Mouse (Mus musculus) heart, postnatal 0 days (tissue): ENCODE data around the gene Ppp1r14c. TPM values are rescaled to one million over a fixed set of nuclear protein-coding genes. Genes with fewer than 3 reads are reported as not detected.

Experiments used
- ATAC-seq: fragments of 200-750 bp; cut with Nextera tagmentation; 2 replicates; pipeline ENCODE4 v1.8.0; 2017; ENCODE audit warnings: low read depth, moderate number of reproducible peaks, moderate library complexity; ENCODE audit not compliant: insufficient read depth
- DNase-seq: peaks from one replicate; pipeline ENCODE4 v3.0.0-alpha.2; 2016; ENCODE audit warnings: low spot score
- H3K27ac ChIP-seq: fragments of 300-500 bp; sonication (generic); 2 replicates; pipeline ENCODE4 v1.5.1; 2014; ENCODE audit warnings: low read depth, mild to moderate bottlenecking
- H3K27me3 ChIP-seq: fragments of 300-500 bp; sonication (generic); 2 replicates; pipeline ENCODE4 v1.6.1; 2014; ENCODE audit warnings: low read length, mixed read lengths; ENCODE audit not compliant: control insufficient read depth, insufficient read depth
- H3K36me3 ChIP-seq: fragments of 300-500 bp; sonication (generic); replicated peaks from 2 replicates; pipeline ENCODE4 v1.6.1; 2014; ENCODE audit warnings: low read length, mixed read lengths; ENCODE audit not compliant: control insufficient read depth, insufficient read depth
- H3K4me1 ChIP-seq: fragments of 300-500 bp; sonication (generic); 2 replicates; pipeline ENCODE4 v1.6.1; 2014; ENCODE audit warnings: antibody characterized with exemption; ENCODE audit not compliant: control insufficient read depth, insufficient read depth
- H3K4me2 ChIP-seq: fragments of 300-500 bp; sonication (generic); 2 replicates; pipeline ENCODE4 v1.6.1; 2014; ENCODE audit warnings: low read depth, mild to moderate bottlenecking, low read length, moderate library complexity
- H3K4me3 ChIP-seq: fragments of 300-500 bp; sonication (generic); 2 replicates; pipeline ENCODE4 v1.5.1; 2014; ENCODE audit warnings: low read depth, low read length
- H3K9ac ChIP-seq: fragments of 300-500 bp; sonication (generic); replicated peaks from 2 replicates; pipeline ENCODE4 v1.6.1; 2014; ENCODE audit warnings: low read depth, low read length, mixed read lengths
- H3K9me3 ChIP-seq: fragments of 300-500 bp; sonication (generic); replicated peaks from 2 replicates; pipeline ENCODE4 v1.6.1; 2016; ENCODE audit warnings: low read length; ENCODE audit not compliant: control insufficient read depth
- CTCF ChIP-seq: IDR thresholded peaks from 2 replicates; pipeline ENCODE4 v1.5.1; 2016; ENCODE audit warnings: antibody characterized with exemption, control low read depth, low read depth
- EP300 ChIP-seq: IDR thresholded peaks from 2 replicates; pipeline ENCODE4 v1.6.1; 2016; ENCODE audit warnings: antibody characterized with exemption, low read depth
- WGBS: fragments of 180-500 bp; shearing (Covaris S2); extraction: QIAGEN DNeasy Blood & Tissue Kit; methylation state at CpG from one replicate; pipeline ENCODE4 v1.1.7; 2014; 5-methylcytosine and 5-hydroxymethylcytosine counted together
- polyA plus RNA-seq: library from polyadenylated mRNA; unstranded; fragments of >200 nt; fragmentation: Nextera tagmentation; extraction: Ambion mirVana; gene quantifications from 2 replicates; pipeline ENCODE4 v1.2.1, GENCODE M21; 2015
- total RNA-seq: library from RNA; depleted of rRNA; stranded (reverse); fragments of >200 nt; gene quantifications from 2 replicates; pipeline ENCODE4 v1.2.3, GENCODE M21; 2014; ENCODE audit warnings: low replicate concordance

Gene Ppp1r14c
- total and polyA plus RNA-seq, 2 experiments from 2014 or later = 269 to 325 TPM

GRCm38 (mm10) chr10:3451930-3452329, 86.1 kb downstream of the Ppp1r14c start:
- Histone ChIP-seq H3K9me3 (no peaks in the 10 kb centered on the region), H3K4me2 (no peak overlapping the region), H3K27me3 (no peaks in the 10 kb centered on the region), H3K4me3 (no peak overlapping the region), H3K27ac (no peak overlapping the region), H3K36me3 (no peaks in the 10 kb centered on the region), H3K4me1 (peaks cover 11% of the 10 kb centered on the region), H3K9ac (no peak overlapping the region)
- TF ChIP-seq CTCF (no peak), EP300 (no peak)
- 86% methylated on average over 4 of the region's 4 CpGs for WGBS
- DNase-seq (no peak), ATAC-seq (no peak)

GRCm38 (mm10) chr10:3452822-3453475, 87.1 kb downstream of the Ppp1r14c start:
- no peak overlapping the region for H3K4me3 ChIP-seq
- 71% methylated on average over 3 of the region's 3 CpGs for WGBS
- no peaks in the 10 kb centered on the region for H3K36me3 ChIP-seq
- H3K4me1 ChIP-seq = peaks cover 11% of the 10 kb centered on the region
- no peaks in the 10 kb centered on the region for H3K27me3 ChIP-seq
- no peaks in the 10 kb centered on the region for H3K9me3 ChIP-seq
- no peak overlapping the region for H3K4me2 ChIP-seq
- TF ChIP-seq EP300 = no peak
- TF ChIP-seq CTCF = no peak
- no peak for ATAC-seq
- H3K27ac ChIP-seq = no peak overlapping the region
- no peak overlapping the region for H3K9ac ChIP-seq
- DNase-seq = no peak

GRCm38 (mm10) chr10:3458686-3459085, 92.8 kb downstream of the Ppp1r14c start:
- Histone ChIP-seq H3K4me2 (no peak overlapping the region), H3K4me3 (no peak overlapping the region), H3K27me3 (no peaks in the 10 kb centered on the region), H3K4me1 (0 out of 2 replicates have a peak, but pooled peaks cover 8% of the 10 kb centered on the region), H3K9me3 (no peaks in the 10 kb centered on the region), H3K27ac (no peak overlapping the region), H3K9ac (no peak overlapping the region), H3K36me3 (no peaks in the 10 kb centered on the region; the same call in 1 of the 2 replicates)
- TF ChIP-seq EP300 = no peak
- WGBS = 95% methylated on average over 1 of the region's 1 CpGs
- no peak for DNase-seq
- no peak for ATAC-seq

- ATAC-seq = no peak
- no peak overlapping the region for H3K27ac ChIP-seq
Measured at GRCm38 (mm10) chr10:3460841-3461240, 95.0 kb downstream of the Ppp1r14c start.

GRCm38 (mm10) chr10:3466135-3466626, 100.3 kb downstream of the Ppp1r14c start:
- WGBS = 77% methylated on average over 4 of the region's 4 CpGs
- no peaks in the 10 kb centered on the region for H3K9me3 ChIP-seq
- no peaks in the 10 kb centered on the region for H3K27me3 ChIP-seq

More at GRCm38 (mm10) chr10:3460841-3461240, 95.0 kb downstream of the Ppp1r14c start:
- 0 out of 2 replicates have a peak, but pooled peaks cover 8% of the 10 kb centered on the region for H3K4me1 ChIP-seq
- 71% methylated on average over 1 of the region's 1 CpGs for WGBS
- no peak overlapping the region for H3K4me2 ChIP-seq
- peaks cover 2% of the 10 kb centered on the region; the same call in 1 of the 2 replicates for H3K36me3 ChIP-seq
- TF ChIP-seq EP300 (no peak), CTCF (no peak)
- H3K4me3 ChIP-seq = no peak overlapping the region
- H3K9me3 ChIP-seq = no peaks in the 10 kb centered on the region
- H3K9ac ChIP-seq = no peak overlapping the region
- H3K27me3 ChIP-seq = no peaks in the 10 kb centered on the region
- DNase-seq = no peak

GRCm38 (mm10) chr10:3468590-3468989, 102.7 kb downstream of the Ppp1r14c start:
- no peak for TF ChIP-seq CTCF
- TF ChIP-seq EP300 = no peak
- ATAC-seq (no peak), DNase-seq (no peak)
- H3K4me2 ChIP-seq = no peak overlapping the region
- no peaks in the 10 kb centered on the region for H3K4me1 ChIP-seq
- no peaks in the 10 kb centered on the region for H3K9me3 ChIP-seq
- peaks cover 4% of the 10 kb centered on the region; the same call in 1 of the 2 replicates for H3K36me3 ChIP-seq
- H3K9ac ChIP-seq = no peak overlapping the region
- no peak overlapping the region for H3K27ac ChIP-seq
- no peaks in the 10 kb centered on the region for H3K27me3 ChIP-seq
- H3K4me3 ChIP-seq = no peak overlapping the region
- 85% methylated on average over 4 of the region's 4 CpGs for WGBS

More at GRCm38 (mm10) chr10:3466135-3466626, 100.3 kb downstream of the Ppp1r14c start:
- no peak for ATAC-seq
- H3K27ac ChIP-seq = no peak overlapping the region
- no peak overlapping the region for H3K9ac ChIP-seq
- no peak for DNase-seq
- H3K36me3 ChIP-seq = peaks cover 4% of the 10 kb centered on the region; the same call in 1 of the 2 replicates
- no peaks in the 10 kb centered on the region for H3K4me1 ChIP-seq
- H3K4me3 ChIP-seq = no peak overlapping the region
- no peak for TF ChIP-seq CTCF
- TF ChIP-seq EP300 = no peak
- no peak overlapping the region for H3K4me2 ChIP-seq
